Mouse (Mus musculus): ENCODE data around the gene Ncf2.

Gene Ncf2

GRCm38 (mm10) chr1:152835061-152835460, 35.1 kb downstream of the Ncf2 start:
- DNase-seq: no peak

GRCm38 (mm10) chr1:152838026-152838702, 38.2 kb downstream of the Ncf2 start:
- no peak for DNase-seq

GRCm38 (mm10) chr1:152838841-152839240, 38.8 kb downstream of the Ncf2 start:
- no peak for DNase-seq

GRCm38 (mm10) chr1:152840343-152840742, 40.3 kb downstream of the Ncf2 start:
- no peak for DNase-seq

- DNase-seq: no peak
Observed at GRCm38 (mm10) chr1:152841057-152841456, 41.1 kb downstream of the Ncf2 start.

GRCm38 (mm10) chr1:152844634-152845033, 44.6 kb downstream of the Ncf2 start:
- no peak for DNase-seq

- no peak for DNase-seq
Observed at GRCm38 (mm10) chr1:152845211-152845730, 45.3 kb downstream of the Ncf2 start.

GRCm38 (mm10) chr1:152846856-152847255, 46.9 kb downstream of the Ncf2 start:
- DNase-seq: no peak

- no peak for DNase-seq
Observed at GRCm38 (mm10) chr1:152869901-152870300, 69.9 kb downstream of the Ncf2 start.

GRCm38 (mm10) chr1:152871031-152871430, 71.0 kb downstream of the Ncf2 start:
- no peak for DNase-seq

All from thymus, postnatal 4 days (tissue).